Mouse (Mus musculus): ENCODE data around the gene Ap1m2. TPM values are rescaled to one million over a fixed set of nuclear protein-coding genes. Genes with fewer than 3 reads are reported as not detected.

Gene Ap1m2
- polyA plus RNA-seq (2015; fragmentation: Nextera tagmentation; extraction: Ambion mirVana) = 50.0 and 53.2 TPM in 2 replicates

DNA sequence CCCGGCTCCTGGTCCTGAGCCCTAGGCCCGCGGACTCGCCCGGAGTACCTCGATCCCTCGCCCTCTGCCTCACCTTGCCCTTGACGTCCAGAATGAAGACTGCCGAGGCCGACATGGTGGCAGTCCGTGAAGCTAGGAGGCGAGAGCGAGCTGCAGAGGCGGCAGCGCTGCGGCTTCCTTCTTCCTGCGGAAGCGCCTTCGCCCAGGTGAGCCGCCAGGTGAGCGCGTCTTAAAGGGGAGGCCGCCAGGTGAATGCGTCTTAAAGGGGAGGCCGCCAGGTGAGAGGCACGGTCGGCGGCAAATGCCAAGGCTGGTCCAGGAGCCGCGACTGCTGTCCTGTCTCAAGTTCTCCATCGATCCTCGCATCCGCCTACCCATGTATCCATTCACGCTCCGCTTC, at the start of gene Ap1m2:
Gene Ap1m2 (minus strand): TSS at position 204 of the 400 bp plus-strand sequence.
- peak; percentile 39; the same call in 1 of the 2 replicates for ATAC-seq (ENCODE audit: low read depth)
- peaks cover 10% of the 10 kb centered on the region for H3K27me3 ChIP-seq (ENCODE audit: control insufficient read depth, insufficient read depth, low read depth, low read length)
- H3K4me1 ChIP-seq (replicated peaks; ENCODE audit: control insufficient read depth, insufficient read depth, low read length) = no peaks in the 10 kb centered on the region
- H3K9ac ChIP-seq (ENCODE audit: low read length) = peak within 1 kb of the TSS; percentile 66
- no peaks in the 10 kb centered on the region for H3K36me3 ChIP-seq (ENCODE audit: control insufficient read depth, insufficient read depth, low read length)
- 5% methylated on average over 29 of the region's 35 CpGs for WGBS
- H3K9me3 ChIP-seq (ENCODE audit: control insufficient read depth, low read length) = no peaks in the 10 kb centered on the region
- H3K27ac ChIP-seq (ENCODE audit: low read length) = no peak within 1 kb of the TSS
- H3K4me3 ChIP-seq (ENCODE audit: low read length) = peak within 1 kb of the TSS; percentile 56
- peak within 1 kb of the TSS; percentile 50 for H3K4me2 ChIP-seq (ENCODE audit: low read depth, low read length)

DNA sequence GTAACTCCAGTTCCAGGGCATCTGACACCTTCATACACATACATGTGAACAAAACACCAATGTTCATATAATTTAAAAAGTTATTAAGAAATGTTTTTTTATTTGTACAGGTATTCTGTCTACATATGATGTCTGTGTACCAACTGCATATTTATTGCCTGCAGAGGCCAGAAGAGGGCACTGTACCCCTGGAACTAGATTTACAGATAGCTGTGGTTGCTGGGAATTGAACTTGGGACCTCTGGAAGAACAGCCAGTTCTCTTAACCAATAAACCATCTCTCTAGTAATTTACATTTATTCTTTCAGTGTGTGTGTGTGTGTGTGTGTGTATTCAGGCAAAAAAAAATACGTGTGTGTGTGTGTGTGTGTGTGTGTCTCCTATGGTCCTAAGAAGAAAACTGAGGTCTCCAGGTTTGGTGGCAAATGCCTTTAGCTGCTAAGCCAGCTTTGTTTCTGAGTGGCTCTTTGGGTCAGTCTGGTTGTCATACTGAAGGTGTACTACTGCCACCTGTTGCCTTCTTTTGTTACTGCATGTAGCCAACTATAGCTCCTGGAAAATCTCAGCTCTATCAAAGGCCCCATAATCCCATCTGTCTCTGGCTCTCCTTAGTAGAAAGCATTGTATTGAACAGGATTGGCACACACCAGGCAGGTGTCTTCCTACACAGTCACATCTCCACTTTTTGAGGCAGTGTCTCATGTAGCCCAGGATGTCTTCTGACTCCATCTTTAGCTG, 45.0 kb upstream of the Ap1m2 start:
- H3K9ac ChIP-seq (ENCODE audit: low read length) = no peak overlapping the region
- H3K4me2 ChIP-seq (ENCODE audit: low read depth, low read length) = no peak overlapping the region
- peaks cover 7% of the 10 kb centered on the region for H3K4me1 ChIP-seq (replicated peaks; ENCODE audit: control insufficient read depth, insufficient read depth, low read length)
- peak; percentile 59; the same call in 1 of the 2 replicates for ATAC-seq (ENCODE audit: low read depth)
- peaks cover 7% of the 10 kb centered on the region for H3K36me3 ChIP-seq (ENCODE audit: control insufficient read depth, insufficient read depth, low read length)
- no peaks in the 10 kb centered on the region for H3K9me3 ChIP-seq (ENCODE audit: control insufficient read depth, low read length)
- no peak overlapping the region for H3K4me3 ChIP-seq (ENCODE audit: low read length)
- H3K27ac ChIP-seq (ENCODE audit: low read length) = no peak overlapping the region
- 0% methylated on average over 1 of the region's 1 CpGs for WGBS
- H3K27me3 ChIP-seq (ENCODE audit: control insufficient read depth, insufficient read depth, low read depth, low read length) = no peaks in the 10 kb centered on the region

DNA sequence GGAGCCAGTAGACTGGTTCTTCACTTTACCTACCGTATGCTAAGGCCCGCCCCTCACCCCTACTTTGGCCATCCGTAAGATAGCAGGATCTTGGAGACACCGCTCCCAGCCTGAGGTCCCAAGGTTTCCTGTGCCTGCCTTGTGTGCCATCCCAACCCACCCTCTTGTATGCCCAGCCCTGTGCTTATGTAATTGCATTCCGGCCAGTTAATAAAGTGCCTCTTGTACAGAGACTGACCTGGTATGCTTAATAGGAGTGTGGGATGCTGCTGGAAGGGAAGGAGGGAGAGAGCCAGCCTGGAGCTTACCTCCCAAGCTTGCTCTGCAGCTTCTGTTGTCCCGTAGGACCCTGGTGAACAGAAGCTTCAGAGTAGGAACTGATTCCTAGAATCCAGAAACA, 42.7 kb upstream of the Ap1m2 start:
- no peak overlapping the region for H3K9ac ChIP-seq (ENCODE audit: low read length)
- H3K36me3 ChIP-seq (ENCODE audit: control insufficient read depth, insufficient read depth, low read length) = peaks cover 25% of the 10 kb centered on the region
- 0 out of 2 replicates have a peak overlapping the region, but pooled peaks have one; percentile 7 for H3K27ac ChIP-seq (ENCODE audit: low read length)
- H3K9me3 ChIP-seq (ENCODE audit: control insufficient read depth, low read length) = no peaks in the 10 kb centered on the region
- 56% methylated on average over 6 of the region's 6 CpGs for WGBS
- peaks cover 7% of the 10 kb centered on the region for H3K4me1 ChIP-seq (replicated peaks; ENCODE audit: control insufficient read depth, insufficient read depth, low read length)
- H3K4me2 ChIP-seq (ENCODE audit: low read depth, low read length) = no peak overlapping the region
- H3K27me3 ChIP-seq (ENCODE audit: control insufficient read depth, insufficient read depth, low read depth, low read length) = no peaks in the 10 kb centered on the region
- no peak overlapping the region for H3K4me3 ChIP-seq (ENCODE audit: low read length)
- ATAC-seq (ENCODE audit: low read depth) = peak; percentile 68; the same call in 1 of the 2 replicates

DNA sequence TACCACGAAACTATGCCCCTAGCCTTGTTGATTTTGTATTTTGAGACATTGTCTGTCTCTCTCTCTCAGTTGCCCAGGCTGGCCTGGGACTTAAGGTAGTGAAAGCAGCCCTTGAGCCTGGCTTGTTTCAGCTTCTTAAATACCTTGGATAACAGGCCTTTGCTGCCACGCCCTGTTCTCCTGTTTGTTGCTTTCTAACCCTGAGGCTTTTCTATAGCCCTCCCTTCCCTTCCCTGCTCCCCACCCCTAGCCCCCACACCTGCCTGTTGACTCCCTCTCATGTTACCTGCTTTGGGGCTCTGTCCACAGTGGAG, 41.2 kb upstream of the Ap1m2 start:
- Histone ChIP-seq H3K4me2 (ENCODE audit: low read depth, low read length) (no peak overlapping the region), H3K36me3 (ENCODE audit: control insufficient read depth, insufficient read depth, low read length) (peaks cover 37% of the 10 kb centered on the region), H3K27me3 (ENCODE audit: control insufficient read depth, insufficient read depth, low read depth, low read length) (no peaks in the 10 kb centered on the region), H3K4me1 (replicated peaks; ENCODE audit: control insufficient read depth, insufficient read depth, low read length) (peaks cover 7% of the 10 kb centered on the region), H3K4me3 (ENCODE audit: low read length) (no peak overlapping the region), H3K9ac (ENCODE audit: low read length) (no peak overlapping the region; the same call in 1 of the 2 replicates), H3K9me3 (ENCODE audit: control insufficient read depth, low read length) (no peaks in the 10 kb centered on the region), H3K27ac (ENCODE audit: low read length) (peak overlapping the region; percentile 51)
- no peak for ATAC-seq (ENCODE audit: low read depth)
- WGBS = 61% methylated on average over 2 of the region's 2 CpGs

DNA sequence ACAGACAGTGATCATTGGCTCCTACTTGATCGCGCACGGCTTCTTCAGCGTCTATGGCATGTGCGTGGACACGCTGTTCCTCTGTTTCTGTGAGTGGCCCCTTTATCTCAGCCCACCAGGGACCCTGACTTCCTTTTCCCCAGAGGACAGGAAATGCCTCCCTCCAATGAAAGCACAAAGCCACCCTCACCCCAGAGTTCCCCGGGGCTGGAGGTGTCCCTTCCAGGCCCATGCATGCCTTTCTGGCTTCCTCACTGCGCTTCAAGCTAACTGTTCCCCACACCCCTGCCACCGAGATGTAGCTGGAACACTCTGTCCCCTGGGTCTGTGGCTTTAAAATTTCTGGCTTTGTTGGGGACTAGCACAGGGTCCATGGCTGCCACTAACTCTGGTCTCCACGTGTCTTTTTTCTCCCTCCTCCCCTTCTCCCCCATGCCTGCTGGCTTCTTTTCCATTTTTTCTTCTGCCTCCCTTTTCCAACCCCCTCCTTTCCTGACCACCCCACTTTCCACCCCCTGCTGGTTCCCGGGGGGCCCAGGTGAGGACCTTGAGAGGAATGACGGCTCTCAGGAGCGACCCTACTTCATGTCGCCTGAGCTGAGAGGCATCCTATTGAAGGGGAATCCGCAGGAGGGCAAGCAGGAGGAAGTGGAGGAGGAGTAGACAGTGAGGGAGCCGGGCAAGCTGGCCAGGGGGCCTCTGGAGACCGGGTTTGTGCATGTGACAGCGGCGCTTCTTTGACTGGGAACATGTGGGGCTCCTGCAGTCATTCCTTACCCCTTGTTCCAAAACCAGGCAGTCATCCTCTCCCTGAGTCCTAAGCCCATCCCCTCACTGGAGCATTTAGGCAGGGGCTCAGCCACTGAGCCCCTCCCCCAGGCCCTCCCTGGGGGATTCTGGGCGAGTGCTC, 40.6 kb upstream of the Ap1m2 start:
- Histone ChIP-seq H3K4me1 (replicated peaks; ENCODE audit: control insufficient read depth, insufficient read depth, low read length) (peaks cover 7% of the 10 kb centered on the region), H3K9ac (ENCODE audit: low read length) (peak overlapping the region; percentile 50; the same call in 1 of the 2 replicates), H3K4me3 (ENCODE audit: low read length) (no peak overlapping the region), H3K27ac (ENCODE audit: low read length) (peak overlapping the region; percentile 51), H3K4me2 (ENCODE audit: low read depth, low read length) (no peak overlapping the region), H3K27me3 (ENCODE audit: control insufficient read depth, insufficient read depth, low read depth, low read length) (no peaks in the 10 kb centered on the region), H3K36me3 (ENCODE audit: control insufficient read depth, insufficient read depth, low read length) (peaks cover 37% of the 10 kb centered on the region), H3K9me3 (ENCODE audit: control insufficient read depth, low read length) (no peaks in the 10 kb centered on the region)
- WGBS = 40% methylated on average over 20 of the region's 20 CpGs
- ATAC-seq (ENCODE audit: low read depth) = no peak; the same call in 1 of the 2 replicates

DNA sequence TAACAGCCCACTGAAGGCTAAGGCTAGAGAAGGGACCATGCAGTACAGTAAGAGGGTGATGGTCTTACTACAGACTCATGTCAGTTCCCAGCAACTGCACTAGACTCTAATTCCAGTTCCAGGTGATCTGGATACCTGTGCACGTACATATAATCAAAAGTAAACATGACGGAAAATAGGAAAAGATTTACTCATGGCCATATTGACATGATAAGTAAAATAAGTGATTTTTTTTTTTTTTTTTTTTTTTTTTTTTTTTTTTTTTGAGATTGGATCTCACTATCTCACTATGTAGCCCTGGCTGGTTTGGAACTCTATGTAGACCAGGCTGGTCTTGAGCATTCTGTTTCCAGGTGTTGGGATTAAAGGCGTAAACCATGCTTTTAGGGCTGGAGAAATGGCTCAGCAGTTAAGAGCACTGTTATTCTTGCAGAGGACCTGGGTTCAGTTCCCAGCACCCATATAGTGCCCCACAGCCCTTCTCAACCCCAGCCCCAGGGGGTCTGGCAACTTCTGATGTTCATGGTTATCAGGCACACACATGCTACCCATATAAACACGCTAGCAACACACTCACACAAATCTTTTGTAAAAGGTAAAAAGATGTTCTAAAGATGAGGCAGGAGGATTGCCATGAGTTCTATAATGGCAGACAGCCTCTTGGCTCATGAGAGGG, 39.7 kb upstream of the Ap1m2 start:
- H3K27ac ChIP-seq (ENCODE audit: low read length) = no peak overlapping the region
- H3K4me3 ChIP-seq (ENCODE audit: low read length) = no peak overlapping the region
- no peaks in the 10 kb centered on the region for H3K27me3 ChIP-seq (ENCODE audit: control insufficient read depth, insufficient read depth, low read depth, low read length)
- H3K9ac ChIP-seq (ENCODE audit: low read length) = no peak overlapping the region
- ATAC-seq (ENCODE audit: low read depth) = no peak
- H3K4me2 ChIP-seq (ENCODE audit: low read depth, low read length) = no peak overlapping the region
- no peaks in the 10 kb centered on the region for H3K9me3 ChIP-seq (ENCODE audit: control insufficient read depth, low read length)
- WGBS = 89% methylated on average over 4 of the region's 4 CpGs
- peaks cover 37% of the 10 kb centered on the region for H3K36me3 ChIP-seq (ENCODE audit: control insufficient read depth, insufficient read depth, low read length)
- H3K4me1 ChIP-seq (replicated peaks; ENCODE audit: control insufficient read depth, insufficient read depth, low read length) = peaks cover 7% of the 10 kb centered on the region

DNA sequence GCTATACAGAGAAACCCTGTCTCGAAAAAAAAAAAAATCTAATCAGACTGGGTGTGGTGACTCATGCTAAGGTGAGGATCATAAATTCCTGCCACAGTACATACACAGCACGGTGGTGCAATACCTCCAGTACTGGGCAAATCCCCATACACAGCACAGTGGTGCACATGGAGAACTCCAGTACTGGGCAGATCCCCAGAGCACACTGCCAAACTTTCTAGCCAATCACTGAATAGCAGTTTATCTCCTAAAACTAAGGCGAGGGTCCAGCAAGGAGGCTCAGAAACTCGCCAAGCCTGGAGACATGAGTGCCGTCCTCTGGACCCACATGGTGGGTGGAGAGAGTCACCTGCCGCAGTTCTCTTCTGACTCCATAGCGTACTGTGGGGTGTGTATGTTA, 39.0 kb upstream of the Ap1m2 start:
- H3K4me3 ChIP-seq (ENCODE audit: low read length) = no peak overlapping the region
- no peak overlapping the region for H3K4me2 ChIP-seq (ENCODE audit: low read depth, low read length)
- no peaks in the 10 kb centered on the region for H3K9me3 ChIP-seq (ENCODE audit: control insufficient read depth, low read length)
- no peak overlapping the region for H3K27ac ChIP-seq (ENCODE audit: low read length)
- peaks cover 7% of the 10 kb centered on the region for H3K4me1 ChIP-seq (replicated peaks; ENCODE audit: control insufficient read depth, insufficient read depth, low read length)
- WGBS = 79% methylated on average over 7 of the region's 7 CpGs
- ATAC-seq (ENCODE audit: low read depth) = no peak
- peaks cover 37% of the 10 kb centered on the region for H3K36me3 ChIP-seq (ENCODE audit: control insufficient read depth, insufficient read depth, low read length)
- H3K27me3 ChIP-seq (ENCODE audit: control insufficient read depth, insufficient read depth, low read depth, low read length) = no peaks in the 10 kb centered on the region
- H3K9ac ChIP-seq (ENCODE audit: low read length) = no peak overlapping the region

DNA sequence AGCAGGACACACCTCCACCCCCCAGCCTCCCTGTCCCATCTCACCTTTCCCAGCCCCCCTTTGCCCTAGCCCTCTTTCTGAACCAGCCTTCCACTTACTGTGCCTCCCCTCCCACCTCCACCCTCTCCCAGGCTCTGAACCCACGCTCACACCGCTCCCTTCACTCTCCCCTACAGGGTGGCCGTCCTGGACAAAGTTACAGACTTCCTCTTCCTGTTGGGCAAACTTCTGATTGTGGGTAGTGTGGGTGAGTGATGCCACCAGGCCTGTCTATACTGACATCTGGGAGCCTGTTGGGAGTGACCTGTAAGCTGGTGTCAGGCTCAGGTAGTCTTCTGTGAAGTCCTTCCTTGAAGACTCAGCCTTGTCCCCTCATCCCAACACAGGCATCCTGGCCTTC, 36.0 kb upstream of the Ap1m2 start:
- no peaks in the 10 kb centered on the region for H3K27me3 ChIP-seq (ENCODE audit: control insufficient read depth, insufficient read depth, low read depth, low read length)
- H3K9ac ChIP-seq (ENCODE audit: low read length) = no peak overlapping the region
- peaks cover 44% of the 10 kb centered on the region for H3K36me3 ChIP-seq (ENCODE audit: control insufficient read depth, insufficient read depth, low read length)
- WGBS = 79% methylated on average over 3 of the region's 3 CpGs
- no peak overlapping the region for H3K27ac ChIP-seq (ENCODE audit: low read length)
- no peak overlapping the region for H3K4me3 ChIP-seq (ENCODE audit: low read length)
- no peaks in the 10 kb centered on the region for H3K9me3 ChIP-seq (ENCODE audit: control insufficient read depth, low read length)
- H3K4me2 ChIP-seq (ENCODE audit: low read depth, low read length) = no peak overlapping the region
- no peak for ATAC-seq (ENCODE audit: low read depth)
- peaks cover 4% of the 10 kb centered on the region for H3K4me1 ChIP-seq (replicated peaks; ENCODE audit: control insufficient read depth, insufficient read depth, low read length)
